Mouse (Mus musculus) adrenal gland, postnatal 25 days (tissue): ENCODE results near the gene Kirrel3. TPM values are rescaled to one million over a fixed set of nuclear protein-coding genes. Genes with fewer than 3 reads are reported as not detected.
A peak's percentile ranks its signal among the peaks of the same experiment; 100 is the strongest.

Experiments used
- DNase-seq: peaks from one replicate; pipeline ENCODE4 v3.0.0; 2021; ENCODE audit warnings: mixed read lengths
- total RNA-seq: library from RNA; stranded (reverse); gene quantifications from 2 replicates; pipeline ENCODE4 v1.2.3, GENCODE M21; 2021

The Kirrel3 gene
- total RNA-seq, 1 experiment from 2014 or later, result 0.52 TPM

GRCm38 (mm10) chr9:34825402-34826008, 339.8 kb downstream of the Kirrel3 start:
- DNase-seq, result no peak

- DNase-seq, result no peak
Measured at GRCm38 (mm10) chr9:34830696-34831095, 345.0 kb downstream of the Kirrel3 start.

- no peak for DNase-seq
Measured at GRCm38 (mm10) chr9:34836801-34837200, 351.1 kb downstream of the Kirrel3 start.

GRCm38 (mm10) chr9:34837700-34838462, 352.2 kb downstream of the Kirrel3 start:
- peak; percentile 34 for DNase-seq

GRCm38 (mm10) chr9:34843275-34843965, 357.7 kb downstream of the Kirrel3 start:
- no peak for DNase-seq

- no peak for DNase-seq
Measured at GRCm38 (mm10) chr9:34846440-34846839, 360.7 kb downstream of the Kirrel3 start.

GRCm38 (mm10) chr9:34847664-34848063, 362.0 kb downstream of the Kirrel3 start:
- DNase-seq, result no peak

- DNase-seq, result no peak
Measured at GRCm38 (mm10) chr9:34851136-34851535, 365.4 kb downstream of the Kirrel3 start.

GRCm38 (mm10) chr9:34857575-34857974, 371.9 kb downstream of the Kirrel3 start:
- no peak for DNase-seq

GRCm38 (mm10) chr9:34858071-34858470, 372.4 kb downstream of the Kirrel3 start:
- DNase-seq, result no peak

GRCm38 (mm10) chr9:34860934-34861333, 375.2 kb downstream of the Kirrel3 start:
- DNase-seq, result no peak

- peak; percentile 15 for DNase-seq
Measured at GRCm38 (mm10) chr9:34861775-34862174, 376.1 kb downstream of the Kirrel3 start.

GRCm38 (mm10) chr9:34865606-34866005, 379.9 kb downstream of the Kirrel3 start:
- no peak for DNase-seq

GRCm38 (mm10) chr9:34871316-34871966, 385.7 kb downstream of the Kirrel3 start:
- no peak for DNase-seq

GRCm38 (mm10) chr9:34875238-34875637, 389.5 kb downstream of the Kirrel3 start:
- no peak for DNase-seq

GRCm38 (mm10) chr9:34877186-34877585, 391.5 kb downstream of the Kirrel3 start:
- no peak for DNase-seq

GRCm38 (mm10) chr9:34877799-34878198, 392.1 kb downstream of the Kirrel3 start:
- DNase-seq, result no peak

GRCm38 (mm10) chr9:34881750-34882149, 396.1 kb downstream of the Kirrel3 start:
- no peak for DNase-seq

GRCm38 (mm10) chr9:34882211-34882610, 396.5 kb downstream of the Kirrel3 start:
- DNase-seq, result no peak

GRCm38 (mm10) chr9:34883122-34883521, 397.4 kb downstream of the Kirrel3 start:
- DNase-seq, result no peak

- DNase-seq, result no peak
Measured at GRCm38 (mm10) chr9:34884325-34884724, 398.6 kb downstream of the Kirrel3 start.

- no peak for DNase-seq
Measured at GRCm38 (mm10) chr9:34884942-34885341, 399.2 kb downstream of the Kirrel3 start.

GRCm38 (mm10) chr9:34886746-34887145, 401.1 kb downstream of the Kirrel3 start:
- DNase-seq, result no peak
